Mouse (Mus musculus) CH12F3 (cell line): ENCODE measurements around the gene Asgr2.

Experiments
- in situ Hi-C: fragments of 300-500 bp; cut with MboI; formaldehyde crosslinking; loops from 2 replicates; pipeline ENCODE4 v1.14.3; 2020; ENCODE audit warnings: low sequenced_read_pairs

Asgr2 gene

GRCm38 (mm10) chr11:70091986-70092783 is at the start of gene Asgr2:
Asgr2 (plus strand) TSS chr11:70092644.
- in situ Hi-C loops = no loop called here

GRCm38 (mm10) chr11:70043665-70044064 is 48.8 kb upstream of the Asgr2 start:
- in situ Hi-C loops = no loop called here

GRCm38 (mm10) chr11:70045435-70045834 is 47.0 kb upstream of the Asgr2 start:
- in situ Hi-C loops = no loop called here

- in situ Hi-C loops = no loop called here
Measured at GRCm38 (mm10) chr11:70049366-70049765, 43.1 kb upstream of the Asgr2 start.

- in situ Hi-C loops = loop anchor here (25.0 kb wide), 1 partner anchor 137 kb away; no protein-coding TSS in a partner anchor
Measured at GRCm38 (mm10) chr11:70049816-70050215, 42.6 kb upstream of the Asgr2 start.

- in situ Hi-C loops = loop anchor here (25.0 kb wide), 1 partner anchor 134 kb away; no protein-coding TSS in a partner anchor
Measured at GRCm38 (mm10) chr11:70053156-70053555, 39.3 kb upstream of the Asgr2 start.

- in situ Hi-C loops = loop anchor here (25.0 kb wide), 1 partner anchor 133 kb away; no protein-coding TSS in a partner anchor
Measured at GRCm38 (mm10) chr11:70053898-70054570, 38.4 kb upstream of the Asgr2 start, which contains the start of gene Asgr1. Asgr1 (plus strand) TSS chr11:70054085.

GRCm38 (mm10) chr11:70055618-70056214 is 36.7 kb upstream of the Asgr2 start:
- in situ Hi-C loops = loop anchor here (25.0 kb wide), 1 partner anchor 132 kb away; no protein-coding TSS in a partner anchor

GRCm38 (mm10) chr11:70057805-70058204 is 34.6 kb upstream of the Asgr2 start:
- in situ Hi-C loops = loop anchor here (25.0 kb wide), 1 partner anchor 129 kb away; no protein-coding TSS in a partner anchor

GRCm38 (mm10) chr11:70059930-70060329 is 32.5 kb upstream of the Asgr2 start:
- in situ Hi-C loops = loop anchor here (25.0 kb wide), 1 partner anchor 127 kb away; no protein-coding TSS in a partner anchor

GRCm38 (mm10) chr11:70063053-70063452 is 29.4 kb upstream of the Asgr2 start:
- in situ Hi-C loops = loop anchor here (25.0 kb wide), 1 partner anchor 124 kb away; no protein-coding TSS in a partner anchor

- in situ Hi-C loops = loop anchor here (25.0 kb wide), 1 partner anchor 121 kb away; no protein-coding TSS in a partner anchor
Measured at GRCm38 (mm10) chr11:70066701-70067100, 25.7 kb upstream of the Asgr2 start.

- in situ Hi-C loops = loop anchor here (25.0 kb wide), 1 partner anchor 119 kb away; no protein-coding TSS in a partner anchor
Measured at GRCm38 (mm10) chr11:70068245-70068644, 24.2 kb upstream of the Asgr2 start.

GRCm38 (mm10) chr11:70070057-70070456 is 22.4 kb upstream of the Asgr2 start:
- in situ Hi-C loops = loop anchor here (25.0 kb wide), 1 partner anchor 117 kb away; no protein-coding TSS in a partner anchor

GRCm38 (mm10) chr11:70070603-70071002 is 21.8 kb upstream of the Asgr2 start:
- in situ Hi-C loops = loop anchor here (25.0 kb wide), 1 partner anchor 117 kb away; no protein-coding TSS in a partner anchor

GRCm38 (mm10) chr11:70074379-70075071 is 17.9 kb upstream of the Asgr2 start:
- in situ Hi-C loops = loop anchor here (25.0 kb wide), 1 partner anchor 113 kb away; no protein-coding TSS in a partner anchor

GRCm38 (mm10) chr11:70075581-70075980 is 16.9 kb upstream of the Asgr2 start:
- in situ Hi-C loops = no loop called here

GRCm38 (mm10) chr11:70077441-70077840 is 15.0 kb upstream of the Asgr2 start:
- in situ Hi-C loops = no loop called here

GRCm38 (mm10) chr11:70079175-70079574 is 13.3 kb upstream of the Asgr2 start:
- in situ Hi-C loops = no loop called here

GRCm38 (mm10) chr11:70079928-70080327 is 12.5 kb upstream of the Asgr2 start:
- in situ Hi-C loops = no loop called here
